Mouse (Mus musculus) urinary bladder, postnatal 10 days (tissue): ENCODE results near the gene Krt222.
"Not testable (repeated sequence)": the region's sequence is repeated elsewhere in the genome, so short reads cannot be mapped to it uniquely, and the experiment has no call there.

ENCODE experiments used
- DNase-seq: peaks from one replicate; pipeline ENCODE4 v3.0.0; 2022; ENCODE audit warnings: low spot score

The Krt222 gene

DNA sequence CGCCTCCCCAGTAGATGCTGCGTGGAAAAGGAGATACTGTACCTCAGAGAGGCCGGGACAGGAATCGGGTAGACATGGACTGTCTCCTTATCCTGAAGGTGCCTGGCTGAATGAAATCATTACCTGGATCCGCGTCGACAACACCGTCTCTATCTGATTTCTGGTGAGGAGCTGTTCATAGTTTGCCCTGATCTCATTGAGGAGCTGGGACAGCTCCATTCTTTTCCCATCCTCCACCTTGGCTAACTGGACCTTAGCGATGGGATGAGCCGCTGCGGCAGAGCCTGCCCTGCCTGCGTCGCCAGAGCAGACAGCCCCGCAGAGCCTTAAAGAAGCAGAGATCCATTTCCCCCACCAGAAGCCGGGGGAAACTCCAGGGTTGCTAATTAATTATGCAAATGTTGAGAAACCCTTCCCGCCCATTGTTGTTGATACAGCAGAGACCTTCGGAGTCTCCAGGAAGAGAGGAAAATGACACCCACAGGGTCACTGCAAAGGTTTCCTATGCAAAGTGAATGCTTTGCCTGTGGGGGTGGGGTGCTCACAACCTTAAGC, at the start of gene Krt222:
Gene Krt222 (minus strand): TSS at position 266 of the 555 bp plus-strand sequence.
- DNase-seq = no peak

DNA sequence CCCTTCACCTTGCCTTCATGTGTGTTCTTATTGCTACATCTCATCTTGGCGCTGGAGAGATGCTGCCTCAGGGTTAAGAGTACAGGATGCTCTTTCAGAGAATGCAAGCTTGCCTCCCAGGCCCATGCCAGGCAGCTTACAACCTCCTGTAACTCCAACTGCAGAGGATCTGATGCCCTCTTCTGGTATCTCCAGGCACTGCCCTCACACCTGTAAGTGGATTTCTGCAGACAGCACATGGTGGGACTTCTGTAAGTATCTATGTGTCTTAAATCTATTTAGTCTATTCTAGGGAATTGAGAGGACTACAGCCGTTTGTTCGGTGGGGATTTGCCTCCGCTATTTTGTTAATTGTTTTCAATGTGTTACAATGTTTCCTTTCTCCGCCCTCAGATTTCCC, 49.0 kb upstream of the Krt222 start:
- DNase-seq = no peak

DNA sequence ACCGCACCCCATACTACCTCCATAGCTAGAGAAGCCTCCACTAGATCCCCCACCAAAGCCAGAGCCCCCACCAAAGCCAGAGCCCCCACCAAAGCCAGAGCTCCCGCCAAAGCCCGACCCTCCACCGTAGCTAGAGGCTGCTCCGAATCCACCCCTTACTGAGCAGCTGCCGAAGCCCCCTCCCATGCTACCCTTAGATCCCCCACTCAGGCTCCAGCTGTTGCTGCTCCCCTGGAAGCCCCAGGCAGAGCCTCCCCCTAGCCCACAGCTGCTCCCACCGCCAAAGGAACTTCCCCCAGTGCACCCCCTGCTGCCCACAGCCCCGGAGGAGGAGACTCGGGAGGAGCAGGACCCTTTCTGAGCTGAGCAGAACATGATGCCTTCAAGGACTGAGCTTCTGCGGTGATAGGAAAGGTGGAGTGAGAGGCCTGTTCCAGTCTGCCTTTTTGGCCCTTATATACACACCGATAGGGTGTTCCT, 41.0 kb upstream of the Krt222 start, which contains the start of gene Krt24:
Gene Krt24 (minus strand): TSS at position 430 of the 480 bp plus-strand sequence.
- no peak for DNase-seq

GRCm38 (mm10) chr11:99284011-99284410, 40.1 kb upstream of the Krt222 start:
- no peak for DNase-seq

GRCm38 (mm10) chr11:99283334-99283733, 39.4 kb upstream of the Krt222 start:
- no peak for DNase-seq

- no peak for DNase-seq
Observed at GRCm38 (mm10) chr11:99281116-99281515, 37.2 kb upstream of the Krt222 start.

GRCm38 (mm10) chr11:99279986-99280385, 36.1 kb upstream of the Krt222 start:
- DNase-seq = no peak

DNA sequence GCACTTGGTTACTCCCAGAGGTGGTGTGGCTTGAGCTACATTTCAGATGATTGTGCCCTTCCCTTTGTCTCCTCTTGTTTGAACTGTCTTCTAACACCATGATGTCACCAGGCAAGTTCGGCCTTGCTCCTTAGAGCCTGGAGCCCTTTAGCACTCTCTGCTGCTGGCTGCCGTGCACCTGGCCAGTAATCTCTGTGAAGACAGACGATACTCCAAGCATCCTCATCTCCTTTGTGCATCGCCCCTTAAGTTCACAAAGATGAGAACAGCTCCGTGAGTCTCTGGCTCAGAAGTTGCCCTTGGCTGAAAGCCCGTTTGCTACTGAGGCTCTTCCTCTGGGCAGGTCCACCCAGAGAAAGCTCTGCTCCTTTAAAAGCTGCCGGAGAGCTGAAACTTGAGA, 32.9 kb upstream of the Krt222 start:
- DNase-seq = no peak

- DNase-seq = no peak
Observed at GRCm38 (mm10) chr11:99275624-99276023, 31.7 kb upstream of the Krt222 start.

GRCm38 (mm10) chr11:99272721-99273120, 28.8 kb upstream of the Krt222 start:
- DNase-seq = no peak

DNA sequence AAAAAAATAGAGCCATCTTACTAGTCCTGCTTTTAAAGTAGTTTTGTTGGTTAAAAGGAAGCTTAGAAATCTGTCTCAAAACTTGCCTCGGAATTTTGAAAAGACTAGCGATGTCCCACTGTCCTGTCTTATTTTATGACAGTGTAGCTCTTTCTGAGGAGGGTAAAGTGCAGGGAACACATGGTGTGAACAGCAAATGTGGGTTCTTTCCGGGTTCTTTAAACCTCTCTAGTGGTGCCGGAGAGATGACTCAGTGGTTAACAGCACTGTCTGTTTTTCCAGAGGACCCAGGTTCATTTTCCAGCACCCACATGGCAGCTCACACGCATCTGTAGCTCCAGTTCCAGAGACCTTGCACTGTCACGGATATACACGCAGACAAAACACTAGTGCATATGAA, 25.3 kb upstream of the Krt222 start:
- DNase-seq = no peak

DNA sequence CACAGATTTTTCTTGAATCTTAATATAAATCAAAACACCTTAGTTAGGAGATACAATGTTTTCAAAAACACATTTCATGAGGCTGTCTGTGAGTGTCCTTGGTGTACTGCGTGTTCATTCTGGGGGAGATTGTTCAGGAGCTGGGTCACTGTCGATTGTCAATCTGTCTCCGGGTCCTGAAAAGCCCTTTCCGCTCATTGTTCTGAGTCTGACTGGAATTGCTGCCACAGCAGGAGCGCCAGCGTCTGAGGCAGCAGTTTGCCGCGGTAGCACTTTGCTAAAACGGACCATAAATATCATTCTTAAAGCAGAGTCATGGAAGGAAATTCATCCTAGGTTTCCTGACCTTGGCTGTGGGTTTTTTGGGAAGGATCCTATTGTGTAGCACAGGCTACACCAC, 21.9 kb upstream of the Krt222 start:
- no peak for DNase-seq

DNA sequence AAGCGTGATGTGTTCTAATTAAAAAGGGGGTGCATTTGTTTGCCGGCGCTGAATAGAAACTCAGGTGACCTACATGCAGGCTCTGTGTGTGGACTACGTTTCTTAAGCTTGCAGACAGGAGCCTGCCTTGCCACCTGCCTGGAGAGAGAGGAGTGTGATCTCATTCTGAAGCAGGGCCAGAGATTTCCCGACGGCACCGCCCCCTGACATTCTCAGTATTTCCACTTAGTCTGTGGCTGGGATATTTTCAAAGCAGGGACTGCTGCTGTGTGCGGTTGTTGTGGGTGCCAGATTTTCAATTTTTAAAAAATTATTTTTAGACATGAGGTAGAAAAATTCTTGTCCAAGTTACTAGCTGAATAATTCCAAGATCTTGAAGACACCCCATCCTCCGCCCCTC, 21.3 kb upstream of the Krt222 start:
- DNase-seq = no peak

- DNase-seq = no peak
Observed at GRCm38 (mm10) chr11:99256213-99256612, 12.3 kb upstream of the Krt222 start.

DNA sequence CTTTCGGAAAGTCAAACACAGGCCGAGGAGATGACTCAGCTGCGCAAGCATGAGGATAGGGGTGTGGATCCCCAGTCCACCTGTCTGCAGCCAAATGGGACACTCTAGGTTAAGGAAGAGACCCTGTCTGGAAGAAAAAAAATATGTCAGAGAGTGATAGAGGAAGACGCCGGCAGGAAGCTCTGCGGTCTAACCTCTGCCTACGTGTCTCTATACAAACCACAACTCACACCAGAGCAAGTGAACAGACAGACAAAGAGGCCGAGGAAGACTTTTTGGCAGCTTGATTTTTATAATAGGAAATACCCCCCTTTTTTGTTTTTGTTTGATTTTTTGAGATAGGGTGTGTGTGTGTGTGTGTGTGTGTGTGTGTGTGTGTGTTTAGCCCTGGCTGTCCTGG, 11.4 kb upstream of the Krt222 start:
- DNase-seq = no peak

DNA sequence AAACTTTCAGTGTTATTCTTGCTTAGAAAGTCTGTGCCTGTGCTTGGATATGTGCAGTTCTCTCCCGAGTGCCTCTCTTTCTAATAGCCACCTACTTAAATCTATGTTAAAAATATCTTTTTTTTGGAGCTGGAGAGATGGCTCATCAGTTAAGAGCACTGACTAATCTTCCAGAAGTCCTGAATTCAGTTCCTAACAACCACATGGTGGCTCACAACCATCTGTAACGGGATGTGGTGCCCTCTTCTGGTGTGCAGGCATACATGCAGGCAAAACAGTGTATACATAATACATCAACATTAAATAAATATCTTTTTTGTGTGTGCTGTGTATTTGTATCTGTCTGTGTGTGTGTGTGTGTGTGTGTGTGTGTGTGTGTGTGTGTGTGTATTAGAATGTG, 10.0 kb upstream of the Krt222 start:
- DNase-seq = no peak

GRCm38 (mm10) chr11:99252671-99253070, 8.8 kb upstream of the Krt222 start:
- no peak for DNase-seq

- no peak for DNase-seq
Observed at GRCm38 (mm10) chr11:99250666-99251065, 6.8 kb upstream of the Krt222 start.

- no peak for DNase-seq
Observed at GRCm38 (mm10) chr11:99250241-99250640, 6.4 kb upstream of the Krt222 start.

- DNase-seq = no peak
Observed at GRCm38 (mm10) chr11:99249115-99249514, 5.2 kb upstream of the Krt222 start.

DNA sequence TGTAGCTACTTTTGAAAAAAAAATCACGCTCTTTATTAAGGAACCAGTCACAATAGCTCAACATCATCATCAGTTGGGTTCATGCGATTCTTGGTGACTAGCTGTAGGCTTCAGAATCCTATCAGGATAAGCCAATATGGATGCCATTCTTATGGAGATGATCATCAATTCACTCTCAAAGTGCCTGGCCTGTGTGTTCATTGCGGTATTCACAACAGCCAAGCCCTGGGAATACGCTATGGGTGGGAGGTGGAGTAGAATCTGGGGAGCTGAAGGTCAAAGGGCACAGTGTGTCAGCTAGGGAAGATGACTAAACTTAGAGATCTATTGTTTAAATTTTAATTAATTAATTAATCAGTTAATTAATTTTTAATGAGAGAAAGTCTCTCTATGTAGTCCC, 4.0 kb upstream of the Krt222 start:
- DNase-seq = no peak

DNA sequence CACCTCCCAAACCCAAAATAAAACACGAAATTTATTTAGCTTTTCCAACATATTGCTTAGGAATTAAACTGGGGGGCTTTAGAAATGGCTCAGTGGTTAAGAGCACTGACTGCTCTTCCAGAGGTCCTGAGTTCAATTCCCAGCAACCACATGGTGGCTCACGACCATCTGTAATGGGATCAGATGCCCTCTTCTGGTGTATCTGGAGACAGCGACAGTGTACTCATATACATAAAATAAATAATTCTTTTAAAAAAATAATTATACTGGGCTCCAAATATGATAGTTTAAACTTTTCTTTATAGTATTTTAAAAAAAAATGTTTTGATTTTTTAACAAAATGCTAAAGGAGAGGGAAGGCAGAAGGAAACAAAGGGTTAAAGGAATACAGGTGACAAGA, 634 bp upstream of the Krt222 start:
- DNase-seq = not testable (repeated sequence)

- no peak for DNase-seq
Observed at GRCm38 (mm10) chr11:99243200-99243819, 575 bp downstream of the Krt222 start.

DNA sequence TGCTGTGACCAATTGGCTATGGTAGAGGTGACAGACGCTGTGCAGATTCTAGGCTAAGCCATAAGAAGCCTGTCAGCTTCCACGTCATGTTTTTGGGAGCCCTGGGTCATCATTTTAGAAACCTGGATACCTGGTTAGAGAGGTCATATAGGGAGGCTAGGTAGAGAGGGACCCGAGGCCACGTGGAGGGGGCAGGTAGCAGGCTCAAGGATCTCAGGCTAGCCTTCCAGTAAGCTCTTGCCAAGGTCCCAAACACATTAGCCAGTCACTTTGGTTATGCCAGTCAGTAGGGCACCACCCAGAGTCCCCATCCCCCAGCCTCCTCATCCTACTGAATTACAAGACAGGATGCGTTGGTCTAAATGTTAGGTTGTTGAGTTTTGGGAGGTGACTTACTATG, 1.8 kb downstream of the Krt222 start:
- DNase-seq = no peak
